Mouse (Mus musculus): ENCODE results near the gene Fbln7. TPM values are rescaled to one million over a fixed set of nuclear protein-coding genes. Genes with fewer than 3 reads are reported as not detected.
A peak's percentile ranks its signal among the peaks of the same experiment; 100 is the strongest.

Fbln7 gene
- total and polyA plus RNA-seq, 3 experiments: not detected

GRCm38 (mm10) chr2:128887866-128888550 is 25.2 kb downstream of the Fbln7 start:
- H3K9ac ChIP-seq (ENCODE audit: control insufficient read depth, low read depth, low read length, poor library complexity, severe bottlenecking): no peak overlapping the region
- no peak overlapping the region for H3K4me3 ChIP-seq (ENCODE audit: control insufficient read depth in 1 of 2, insufficient read depth in 1 of 2, low read depth in 2 of 2, low read length in 2 of 2)
- H3K27ac ChIP-seq (ENCODE audit: control insufficient read depth, low read depth, low read length): no peak overlapping the region
- no peaks in the 10 kb centered on the region for H3K27me3 ChIP-seq (ENCODE audit: control insufficient read depth in 1 of 2, insufficient read depth in 2 of 2, low read length in 2 of 2)
- H3K36me3 ChIP-seq (ENCODE audit: control insufficient read depth in 1 of 2, insufficient read depth in 2 of 2, low read length in 2 of 2): no peaks in the 10 kb centered on the region
- no peaks in the 10 kb centered on the region for H3K9me3 ChIP-seq (replicated peaks; ENCODE audit: insufficient read depth, low read length)
- no peaks in the 10 kb centered on the region for H3K79me2 ChIP-seq (ENCODE audit: control insufficient read depth, insufficient read depth, low read length, poor library complexity)
- TF ChIP-seq CTCF (IDR thresholded peaks at IDR 0.05 in 2 of 3, conservative IDR thresholded peaks at IDR 0.05 in 1 of 3; ENCODE audit: control insufficient read depth in 1 of 3, insufficient read depth in 1 of 3, low read depth in 2 of 3, low read length in 3 of 3, poor library complexity in 1 of 3, severe bottlenecking in 1 of 3) (no peak), GATA1 (IDR thresholded peaks at IDR 0.05; ENCODE audit: low read depth, low read length) (no peak), MXI1 (IDR thresholded peaks at IDR 0.05; ENCODE audit: low read depth, low read length) (no peak), HCFC1 (IDR thresholded peaks at IDR 0.05; ENCODE audit: low read depth, low read length) (no peak), USF2 (IDR thresholded peaks at IDR 0.05; ENCODE audit: borderline replicate concordance in 1 of 2, insufficient read depth in 1 of 2, low read depth in 1 of 2, low read length in 2 of 2) (no peak), MYB (IDR thresholded peaks at IDR 0.05; ENCODE audit: low read depth, low read length) (no peak), RCOR1 (IDR thresholded peaks at IDR 0.05; ENCODE audit: low read depth, low read length) (no peak), POLR2A (IDR thresholded peaks at IDR 0.05; ENCODE audit: control insufficient read depth in 1 of 2, insufficient read depth in 1 of 2, low read depth in 1 of 2, low read length in 2 of 2, poor library complexity in 1 of 2) (no peak)
- no peak for DNase-seq (ENCODE audit: low read depth, low spot score)
- no peaks in the 10 kb centered on the region for H3K4me1 ChIP-seq (ENCODE audit: control insufficient read depth in 1 of 2, insufficient read depth in 2 of 2, low read length in 2 of 2)

DNA sequence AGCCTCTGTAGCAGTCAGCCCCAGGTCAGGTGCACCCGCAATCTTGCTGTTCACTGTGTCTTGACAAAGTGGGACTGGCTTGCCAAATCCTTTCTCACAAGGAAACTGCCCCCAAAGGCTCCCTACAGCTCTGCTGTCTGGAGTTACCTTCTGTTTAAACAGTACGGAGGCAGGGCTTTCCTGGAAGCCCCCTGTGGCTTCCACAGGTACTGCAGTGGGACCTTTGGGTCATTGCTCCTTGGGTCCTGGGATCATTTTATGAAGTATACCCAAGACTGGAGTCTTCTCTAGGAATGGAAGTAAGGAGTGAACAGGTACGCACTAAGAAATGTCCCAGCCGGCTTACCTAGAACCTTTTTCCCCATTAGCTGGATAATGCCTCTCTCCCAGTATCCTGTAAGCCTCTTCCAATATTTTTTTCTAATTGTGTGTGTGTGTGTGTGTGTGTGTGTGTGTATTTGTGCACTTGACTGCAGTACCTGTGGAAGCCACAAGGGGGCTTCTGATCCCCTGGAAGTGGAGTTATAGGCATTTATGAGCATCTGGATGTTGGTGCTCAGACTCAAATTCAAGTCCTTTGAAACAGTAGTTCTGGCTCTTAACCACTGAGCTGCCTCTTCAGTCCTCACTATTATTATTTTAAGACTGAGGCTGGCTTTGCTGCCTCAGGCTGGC is 28.0 kb downstream of the Fbln7 start:
- Histone ChIP-seq H3K27ac (ENCODE audit: control insufficient read depth, low read depth, low read length) (no peak overlapping the region), H3K9me3 (replicated peaks; ENCODE audit: insufficient read depth, low read length) (no peaks in the 10 kb centered on the region), H3K4me1 (ENCODE audit: control insufficient read depth in 1 of 2, insufficient read depth in 2 of 2, low read length in 2 of 2) (no peaks in the 10 kb centered on the region), H3K4me3 (ENCODE audit: control insufficient read depth in 1 of 2, insufficient read depth in 1 of 2, low read depth in 2 of 2, low read length in 2 of 2) (no peak overlapping the region), H3K27me3 (ENCODE audit: control insufficient read depth in 1 of 2, insufficient read depth in 2 of 2, low read length in 2 of 2) (no peaks in the 10 kb centered on the region), H3K9ac (ENCODE audit: control insufficient read depth, low read depth, low read length, poor library complexity, severe bottlenecking) (no peak overlapping the region), H3K36me3 (ENCODE audit: control insufficient read depth in 1 of 2, insufficient read depth in 2 of 2, low read length in 2 of 2) (no peaks in the 10 kb centered on the region), H3K79me2 (ENCODE audit: control insufficient read depth, insufficient read depth, low read length, poor library complexity) (no peaks in the 10 kb centered on the region)
- DNase-seq (ENCODE audit: low read depth, low spot score): peak; percentile 28
- TF ChIP-seq POLR2AphosphoS2 (IDR thresholded peaks at IDR 0.05; ENCODE audit: low read length): no peak
- TF ChIP-seq RAD21 (IDR thresholded peaks at IDR 0.05; ENCODE audit: low read depth, low read length): peak; percentile 18
- TF ChIP-seq MXI1 (IDR thresholded peaks at IDR 0.05; ENCODE audit: low read depth, low read length): no peak
- TF ChIP-seq KAT2A (conservative IDR thresholded peaks at IDR 0.05; ENCODE audit: low read depth, low read length): no peak
- no peak for TF ChIP-seq CHD1 (IDR thresholded peaks at IDR 0.05; ENCODE audit: low read depth, low read length)
- TF ChIP-seq CTCF (IDR thresholded peaks at IDR 0.05 in 2 of 3, conservative IDR thresholded peaks at IDR 0.05 in 1 of 3; ENCODE audit: control insufficient read depth in 1 of 3, insufficient read depth in 1 of 3, low read depth in 2 of 3, low read length in 3 of 3, poor library complexity in 1 of 3, severe bottlenecking in 1 of 3): peak; percentile 22 to 46 (median 37); a peak in 5 of 6 replicates
- no peak for TF ChIP-seq GABPA (IDR thresholded peaks at IDR 0.05; ENCODE audit: low read depth, low read length)
- no peak for TF ChIP-seq USF2 (IDR thresholded peaks at IDR 0.05; ENCODE audit: borderline replicate concordance in 1 of 2, insufficient read depth in 1 of 2, low read depth in 1 of 2, low read length in 2 of 2)
- peak; percentile 50 for TF ChIP-seq SMC3 (IDR thresholded peaks at IDR 0.05; ENCODE audit: low read depth, low read length)
- TF ChIP-seq JUND (IDR thresholded peaks at IDR 0.05; ENCODE audit: low read depth, low read length): no peak
- no peak for TF ChIP-seq BHLHE40 (IDR thresholded peaks at IDR 0.05; ENCODE audit: borderline replicate concordance, low read depth, low read length)
- TF ChIP-seq TBP (IDR thresholded peaks at IDR 0.05; ENCODE audit: low read depth, low read length): no peak
- TF ChIP-seq MAX (IDR thresholded peaks at IDR 0.05; ENCODE audit: low read length): no peak
- TF ChIP-seq ZC3H11A (IDR thresholded peaks at IDR 0.05; ENCODE audit: low read depth, low read length): no peak; the same call in 1 of the 2 replicates
- TF ChIP-seq E2F4 (IDR thresholded peaks at IDR 0.05; ENCODE audit: borderline replicate concordance, low read depth, low read length): no peak
